Mouse (Mus musculus) ES-Bruce4 (cell line): ENCODE measurements around the gene Slc6a1. TPM values are rescaled to one million over a fixed set of nuclear protein-coding genes. Genes with fewer than 3 reads are reported as not detected.

Experiments
- H3K27ac ChIP-seq: 2 replicates; pipeline ENCODE4 v1.5.1; 2012; ENCODE audit warnings: low read length, inconsistent platforms; ENCODE audit not compliant: insufficient read depth
- H3K27me3 ChIP-seq: 2 replicates; pipeline ENCODE4 v1.6.1; 2012; ENCODE audit warnings: mild to moderate bottlenecking, low read length, inconsistent platforms; ENCODE audit not compliant: control insufficient read depth, poor library complexity, insufficient read depth, severe bottlenecking
- H3K36me3 ChIP-seq: 2 replicates; pipeline ENCODE4 v1.6.1; 2012; ENCODE audit warnings: inconsistent platforms, mild to moderate bottlenecking, low read length, moderate library complexity; ENCODE audit not compliant: control insufficient read depth, poor library complexity, insufficient read depth, severe bottlenecking
- H3K4me1 ChIP-seq: one replicate; pipeline ENCODE4 v1.8.1; 2011; ENCODE audit warnings: low read length; ENCODE audit not compliant: control insufficient read depth, insufficient read depth
- H3K4me3 ChIP-seq: 2 replicates; pipeline ENCODE4 v1.5.1; 2011; ENCODE audit warnings: low read depth, mild to moderate bottlenecking, low read length
- H3K9ac ChIP-seq: 2 replicates; pipeline ENCODE4 v1.6.1; 2012; ENCODE audit warnings: low read depth, mild to moderate bottlenecking, inconsistent platforms; ENCODE audit not compliant: poor library complexity, severe bottlenecking
- H3K9me3 ChIP-seq: replicated peaks from 2 replicates; pipeline ENCODE4 v1.6.1; 2012; ENCODE audit warnings: mild to moderate bottlenecking, low read length, inconsistent platforms; ENCODE audit not compliant: control insufficient read depth, poor library complexity, insufficient read depth, severe bottlenecking
- CTCF ChIP-seq: IDR thresholded peaks from one replicate; pipeline ENCODE4 v1.8.1; 2011; ENCODE audit warnings: low read depth, low read length
- EP300 ChIP-seq: IDR thresholded peaks from 2 replicates; pipeline ENCODE4 v1.6.1; 2011; ENCODE audit warnings: low read depth, low read length; ENCODE audit not compliant: insufficient read depth
- POLR2A ChIP-seq: IDR thresholded peaks from one replicate; pipeline ENCODE4 v1.8.1; 2011; ENCODE audit warnings: low read length; ENCODE audit not compliant: insufficient read depth
- polyA plus RNA-seq: library from polyadenylated mRNA; stranded (reverse); fragments of >200 nt; gene quantifications from 2 replicates; pipeline ENCODE4 v1.2.4, GENCODE M21; 2011; ENCODE audit warnings: low read depth; ENCODE audit not compliant: missing spikeins, insufficient read depth, insufficient read length

Gene Slc6a1
- polyA plus RNA-seq, 1 experiment: 0.27 TPM

GRCm38 (mm10) chr6:114354635-114355034, 72.2 kb downstream of the Slc6a1 start:
- no peak overlapping the region for H3K4me3 ChIP-seq
- TF ChIP-seq EP300 (no peak), POLR2A (no peak), CTCF (no peak)
- H3K36me3 ChIP-seq: no peaks in the 10 kb centered on the region
- no peaks in the 10 kb centered on the region for H3K9me3 ChIP-seq
- H3K27me3 ChIP-seq: no peaks in the 10 kb centered on the region
- no peak overlapping the region for H3K9ac ChIP-seq
- no peak overlapping the region for H3K27ac ChIP-seq
- no peaks in the 10 kb centered on the region for H3K4me1 ChIP-seq

GRCm38 (mm10) chr6:114358171-114358570, 75.7 kb downstream of the Slc6a1 start:
- H3K27me3 ChIP-seq: no peaks in the 10 kb centered on the region
- no peak overlapping the region for H3K4me3 ChIP-seq
- H3K9me3 ChIP-seq: no peaks in the 10 kb centered on the region
- no peak for TF ChIP-seq CTCF
- no peak for TF ChIP-seq POLR2A
- TF ChIP-seq EP300: no peak
- H3K9ac ChIP-seq: no peak overlapping the region
- H3K36me3 ChIP-seq: no peaks in the 10 kb centered on the region
- H3K27ac ChIP-seq: no peak overlapping the region
- H3K4me1 ChIP-seq: no peaks in the 10 kb centered on the region

GRCm38 (mm10) chr6:114362355-114362754, 79.9 kb downstream of the Slc6a1 start:
- H3K36me3 ChIP-seq: no peaks in the 10 kb centered on the region
- TF ChIP-seq EP300: no peak
- TF ChIP-seq POLR2A: no peak
- no peak for TF ChIP-seq CTCF

GRCm38 (mm10) chr6:114363740-114364139, 81.3 kb downstream of the Slc6a1 start:
- no peaks in the 10 kb centered on the region for H3K27me3 ChIP-seq
- no peaks in the 10 kb centered on the region for H3K9me3 ChIP-seq
- no peak overlapping the region for H3K9ac ChIP-seq
- TF ChIP-seq EP300 (no peak), POLR2A (no peak), CTCF (no peak)
- no peak overlapping the region for H3K4me3 ChIP-seq
- no peaks in the 10 kb centered on the region for H3K36me3 ChIP-seq
- H3K27ac ChIP-seq: no peak overlapping the region
- H3K4me1 ChIP-seq: no peaks in the 10 kb centered on the region

More at GRCm38 (mm10) chr6:114362355-114362754, 79.9 kb downstream of the Slc6a1 start:
- Histone ChIP-seq H3K27me3 (no peaks in the 10 kb centered on the region), H3K4me1 (no peaks in the 10 kb centered on the region), H3K4me3 (no peak overlapping the region), H3K27ac (no peak overlapping the region), H3K9ac (no peak overlapping the region), H3K9me3 (no peaks in the 10 kb centered on the region)

GRCm38 (mm10) chr6:114364734-114365133, 82.3 kb downstream of the Slc6a1 start:
- Histone ChIP-seq H3K27me3 (no peaks in the 10 kb centered on the region), H3K9ac (no peak overlapping the region), H3K9me3 (no peaks in the 10 kb centered on the region), H3K27ac (no peak overlapping the region), H3K4me1 (no peaks in the 10 kb centered on the region), H3K36me3 (no peaks in the 10 kb centered on the region), H3K4me3 (no peak overlapping the region)
- TF ChIP-seq EP300 (no peak), CTCF (no peak), POLR2A (no peak)

GRCm38 (mm10) chr6:114366191-114366590, 83.8 kb downstream of the Slc6a1 start:
- Histone ChIP-seq H3K9me3 (no peaks in the 10 kb centered on the region), H3K9ac (no peak overlapping the region), H3K27me3 (no peaks in the 10 kb centered on the region), H3K4me1 (no peaks in the 10 kb centered on the region), H3K36me3 (no peaks in the 10 kb centered on the region), H3K4me3 (no peak overlapping the region), H3K27ac (no peak overlapping the region)
- TF ChIP-seq EP300: no peak
- no peak for TF ChIP-seq POLR2A
- TF ChIP-seq CTCF: no peak

Other genes with a start within 250 kb of the Slc6a1 start
- 0.15 and 0.42 TPM in 2 replicates for gene Atp2b2, start 240.0 kb upstream of the Slc6a1 start, polyA plus RNA-seq
- gene Slc6a11, start 151.4 kb upstream of the Slc6a1 start, polyA plus RNA-seq: 0.17 and 0.19 TPM in 2 replicates
- 1.8 and 1.9 TPM in 2 replicates for gene Hrh1, start 115.3 kb downstream of the Slc6a1 start, polyA plus RNA-seq